Comparison of ENCODE assay signal across 6 mouse cellular contexts in the genomic region with DNA sequence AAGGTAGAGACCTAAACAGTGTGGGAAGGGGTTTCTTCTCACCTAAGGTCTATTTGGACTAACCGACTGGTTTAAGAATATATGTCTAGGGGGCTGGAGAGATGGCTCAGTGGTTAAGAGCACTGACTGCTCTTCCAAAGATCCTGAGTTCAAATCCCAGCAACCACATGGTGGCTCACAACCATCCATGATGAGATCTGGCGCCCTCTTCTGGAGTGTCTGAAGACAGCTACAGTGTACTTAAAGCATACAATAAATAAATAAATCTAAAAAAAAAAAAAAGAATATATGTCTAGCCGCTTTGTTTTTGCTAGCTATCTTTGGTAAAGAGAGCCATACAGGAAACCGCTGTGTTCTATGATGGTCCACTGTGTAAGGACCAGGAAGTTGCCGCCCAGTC.
DNase-seq lines count a peak whose midpoint lies in the region; ATAC-seq and TF ChIP-seq lines count a peak whose summit lies in the region.
"Not testable (repeated sequence)": the region's sequence is repeated elsewhere in the genome, so short reads cannot be mapped to it uniquely, and the experiment has no call there.

No protein-coding gene starts in this region.

- 82% methylated on average over 5 of the region's 5 CpGs for WGBS in hindbrain, postnatal 0 days
- 82% methylated on average over 5 of the region's 5 CpGs for WGBS in kidney, postnatal 0 days

- not testable (repeated sequence) for H3K4me2 ChIP-seq in hindbrain, postnatal 0 days (ENCODE audit: low read depth, low read length); kidney, postnatal 0 days (ENCODE audit: low read length)

- not testable (repeated sequence) for H3K36me3 ChIP-seq in E14TG2a.4 (ENCODE audit: insufficient read depth, low read length); hindbrain, postnatal 0 days (ENCODE audit: insufficient read depth, low read length); kidney, postnatal 0 days (ENCODE audit: insufficient read depth, low read length)

- TF ChIP-seq POLR2A in cortical plate, adult 2 months (IDR thresholded peaks at IDR 0.05; ENCODE audit: extremely low read depth, insufficient read depth, low read length) = not testable (repeated sequence)

- not testable (repeated sequence) for H3K9ac ChIP-seq in hindbrain, postnatal 0 days (replicated peaks; ENCODE audit: low read length); kidney, postnatal 0 days (ENCODE audit: low read depth, low read length)

- intact Hi-C loops in left cerebral cortex, adult 2 months (cut with DNase I) = not testable (repeated sequence)

- H3K27ac ChIP-seq in cortical plate, adult 2 months (ENCODE audit: insufficient read depth, low read length); hindbrain, postnatal 0 days; kidney, postnatal 0 days; left cerebral cortex, adult 2 months: not testable (repeated sequence)

- H3K4me1 ChIP-seq in E14TG2a.4 (replicated peaks; ENCODE audit: low read depth, low read length); cortical plate, adult 2 months (ENCODE audit: control insufficient read depth, insufficient read depth, low read length); hindbrain, postnatal 0 days (ENCODE audit: insufficient read depth, low read length); kidney, postnatal 0 days (replicated peaks; ENCODE audit: insufficient read depth, low read length): not testable (repeated sequence)

- TF ChIP-seq CTCF in E14TG2a.4 (conservative IDR thresholded peaks at IDR 0.05; ENCODE audit: low read length) = 0 out of 2 replicates have a peak, but pooled peaks have one; percentile 4
- 0 out of 2 replicates have a peak, but pooled peaks have one; percentile 2 for TF ChIP-seq CTCF in cortical plate, adult 2 months (IDR thresholded peaks at IDR 0.05; ENCODE audit: extremely low read depth, insufficient read depth, low read length)
- TF ChIP-seq CTCF in hindbrain, postnatal 0 days (IDR thresholded peaks at IDR 0.05; ENCODE audit: low read depth) = 0 out of 2 replicates have a peak, but pooled peaks have one; percentile 4
- TF ChIP-seq CTCF in kidney, postnatal 0 days (IDR thresholded peaks at IDR 0.05; ENCODE audit: low read depth) = peak; percentile 33; the same call in 1 of the 2 replicates
- TF ChIP-seq CTCF in left cerebral cortex, adult 2 months (IDR thresholded peaks at IDR 0.05) = peak; percentile 45

- H3K4me3 ChIP-seq in E14TG2a.4 (replicated peaks; ENCODE audit: low read length); cortical plate, adult 2 months (ENCODE audit: insufficient read depth, low read length); hindbrain, postnatal 0 days (ENCODE audit: low read length); kidney, postnatal 0 days (replicated peaks; ENCODE audit: low read depth, low read length); left cerebral cortex, adult 2 months: not testable (repeated sequence)

- H3K27me3 ChIP-seq in E14TG2a.4 (ENCODE audit: insufficient read depth, low read length); hindbrain, postnatal 0 days (ENCODE audit: insufficient read depth, low read length); kidney, postnatal 0 days (ENCODE audit: insufficient read depth, low read length): not testable (repeated sequence)

- DNase-seq in hindbrain, postnatal 0 days (ENCODE audit: low spot score); kidney, postnatal 0 days (ENCODE audit: low spot score); left cerebral cortex, adult 2 months (ENCODE audit: extremely low spot score in 1 of 2, low spot score in 2 of 2): not testable (repeated sequence)
- peak; percentile 23 for DNase-seq in retina, embryonic 14.5 days (ENCODE audit: low spot score)

- not testable (repeated sequence) for H3K9me3 ChIP-seq in E14TG2a.4 (ENCODE audit: low read length); hindbrain, postnatal 0 days (ENCODE audit: low read length); kidney, postnatal 0 days (replicated peaks; ENCODE audit: low read length)

- not testable (repeated sequence) for ATAC-seq in hindbrain, postnatal 0 days; kidney, postnatal 0 days (replicated peaks; ENCODE audit: low FRiP score, low read depth)
